Mouse (Mus musculus) ES-Bruce4 (cell line): Measurements from ENCODE around the gene Omp.

Experiments used
- CTCF ChIP-seq: IDR thresholded peaks from one replicate; pipeline ENCODE4 v1.8.1; 2011; ENCODE audit warnings: low read depth, low read length
- EP300 ChIP-seq: IDR thresholded peaks from 2 replicates; pipeline ENCODE4 v1.6.1; 2011; ENCODE audit warnings: low read depth, low read length; ENCODE audit not compliant: insufficient read depth
- POLR2A ChIP-seq: IDR thresholded peaks from one replicate; pipeline ENCODE4 v1.8.1; 2011; ENCODE audit warnings: low read length; ENCODE audit not compliant: insufficient read depth

GRCm38 (mm10) chr7:98158481-98158880, 13.2 kb upstream of the Omp start:
- no peak for TF ChIP-seq POLR2A
- no peak for TF ChIP-seq CTCF
- peak; percentile 99 for TF ChIP-seq EP300
